Mouse (Mus musculus) skeletal muscle tissue, adult 2 months (tissue): ENCODE data around the gene Col24a1.
"Not testable (repeated sequence)": the region's sequence is repeated elsewhere in the genome, so short reads cannot be mapped to it uniquely, and the experiment has no call there.

Experiments used
- DNase-seq: peaks from one replicate; pipeline ENCODE4 v3.0.0-alpha.2; 2012; ENCODE audit warnings: low read depth, low spot score

Gene Col24a1

DNA sequence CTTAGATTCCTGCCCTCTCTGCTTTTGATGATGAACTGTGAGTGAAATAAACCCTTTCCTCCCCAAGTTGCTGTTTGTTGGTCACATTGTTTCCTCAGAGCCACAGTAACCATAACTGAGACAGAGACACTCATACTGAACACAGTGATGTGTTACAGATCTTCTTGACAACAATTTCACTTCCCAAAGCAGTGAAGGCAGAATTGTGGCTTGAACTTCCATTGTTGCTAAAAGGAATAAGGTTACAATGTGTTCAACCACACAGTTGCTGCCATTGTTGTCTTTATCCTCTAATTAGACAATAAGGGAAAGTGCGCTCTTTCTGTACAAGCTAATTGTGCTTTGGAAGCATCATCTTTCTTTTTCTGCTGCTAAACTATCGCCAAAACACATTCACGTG, 61.7 kb downstream of the Col24a1 start:
- no peak for DNase-seq

DNA sequence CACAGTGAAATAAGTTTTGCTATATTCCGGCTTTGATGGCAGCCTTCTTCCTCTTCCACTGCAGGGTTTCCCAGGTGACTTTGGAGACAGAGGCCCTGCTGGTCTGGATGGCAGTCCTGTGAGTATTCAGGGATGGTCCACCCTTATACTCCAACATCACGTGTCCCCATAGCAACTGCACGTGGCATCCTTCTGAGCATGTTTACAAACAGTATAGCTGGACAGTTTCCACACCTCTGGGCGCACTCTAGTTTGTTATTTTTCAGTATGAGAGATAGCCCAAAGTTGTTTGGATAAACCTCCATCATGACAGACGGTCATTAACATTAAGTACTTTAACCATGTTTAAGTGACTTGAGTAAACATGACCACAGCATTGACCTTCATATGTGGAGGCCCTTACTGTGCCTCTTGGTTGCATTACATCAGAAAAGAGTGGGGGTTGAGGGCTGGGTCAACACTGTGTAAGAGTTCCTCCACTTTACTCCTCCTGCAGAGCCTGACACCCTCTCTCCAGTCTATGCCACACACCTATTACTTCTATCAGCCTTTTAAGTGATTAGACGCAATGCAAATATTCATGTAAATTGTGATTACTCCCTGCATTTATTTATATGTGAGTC, 64.7 kb downstream of the Col24a1 start:
- DNase-seq: no peak

DNA sequence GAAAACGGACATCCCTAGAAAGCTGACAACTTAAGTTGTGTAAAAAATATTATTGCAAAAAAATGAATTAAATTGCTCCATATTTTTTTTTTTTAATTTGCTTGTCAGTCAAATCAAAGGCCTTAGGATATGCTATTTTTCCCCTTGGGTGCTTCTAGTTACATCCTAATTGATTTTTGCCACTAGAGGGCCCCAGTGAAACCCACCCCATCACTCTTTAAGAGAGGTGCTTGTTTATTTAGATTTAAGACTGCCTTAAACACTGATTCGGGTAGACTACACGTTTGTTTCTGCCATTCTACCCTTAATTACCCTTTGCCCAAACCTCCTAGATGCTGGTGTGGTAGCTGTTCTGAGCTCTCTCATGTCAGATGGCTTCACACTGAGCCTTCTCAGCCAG, 73.0 kb downstream of the Col24a1 start:
- DNase-seq: no peak

DNA sequence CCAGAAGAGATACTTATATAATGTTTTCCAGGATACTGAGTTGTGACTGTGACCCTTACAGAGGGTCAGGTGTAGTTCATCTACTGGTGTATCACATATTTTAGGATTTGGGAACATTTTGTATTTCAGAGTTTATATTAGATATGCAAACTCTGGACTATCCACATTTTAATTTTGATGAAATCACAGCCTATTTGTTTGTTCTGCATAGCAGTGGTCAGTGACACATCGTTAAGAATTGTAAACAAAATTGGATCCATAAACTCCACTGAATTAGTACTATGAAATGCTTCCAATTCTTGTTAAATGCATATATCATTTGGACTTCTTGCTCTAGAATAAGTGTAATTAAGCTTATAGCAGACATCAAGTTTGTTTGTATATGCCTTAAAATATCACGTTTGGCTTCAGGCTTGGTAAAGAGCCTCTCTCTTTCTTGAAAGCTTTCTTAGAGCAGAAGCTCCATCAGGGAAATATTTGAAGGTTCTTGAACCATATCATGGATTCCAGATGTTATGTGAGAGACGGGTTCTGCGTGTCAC, 75.0 kb downstream of the Col24a1 start:
- DNase-seq: no peak

DNA sequence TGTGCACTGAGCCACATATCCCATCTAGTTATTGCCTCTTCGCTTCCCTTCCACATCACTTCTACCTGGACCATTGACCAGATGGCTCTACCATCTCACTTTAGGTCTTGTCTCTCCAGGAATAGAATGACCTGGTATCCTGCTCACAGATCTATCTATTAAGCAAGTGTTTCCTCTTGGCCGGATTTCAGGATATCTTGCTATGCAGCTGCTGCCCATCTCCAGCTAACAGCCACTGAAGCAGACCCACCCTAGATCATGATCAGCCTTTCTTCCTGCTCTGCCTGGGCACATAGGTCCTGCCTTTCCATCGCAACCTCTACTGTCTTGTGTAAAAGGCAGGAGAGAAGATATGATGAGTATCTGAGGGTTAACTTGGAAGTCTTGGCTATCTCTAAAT, 84.0 kb downstream of the Col24a1 start:
- no peak for DNase-seq

DNA sequence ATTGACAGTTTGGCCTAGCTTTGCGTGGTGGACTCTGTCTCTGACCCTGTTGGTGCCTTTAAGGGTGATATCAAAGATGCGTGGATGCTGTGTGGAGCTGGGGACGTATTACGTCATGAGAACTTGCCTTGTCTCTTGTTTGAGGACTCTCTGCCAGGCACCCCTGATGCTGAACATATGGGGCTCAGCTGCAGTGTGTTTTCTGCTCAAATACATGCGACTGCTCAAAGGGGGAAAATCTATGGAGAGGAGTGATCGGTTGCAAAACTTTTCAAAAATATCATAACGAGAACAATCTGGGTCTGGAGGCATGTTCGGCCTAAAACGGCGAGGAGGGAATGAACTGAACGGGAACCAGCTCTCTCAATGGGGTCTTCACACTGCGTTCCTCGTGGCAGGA, 90.8 kb downstream of the Col24a1 start:
- no peak for DNase-seq

DNA sequence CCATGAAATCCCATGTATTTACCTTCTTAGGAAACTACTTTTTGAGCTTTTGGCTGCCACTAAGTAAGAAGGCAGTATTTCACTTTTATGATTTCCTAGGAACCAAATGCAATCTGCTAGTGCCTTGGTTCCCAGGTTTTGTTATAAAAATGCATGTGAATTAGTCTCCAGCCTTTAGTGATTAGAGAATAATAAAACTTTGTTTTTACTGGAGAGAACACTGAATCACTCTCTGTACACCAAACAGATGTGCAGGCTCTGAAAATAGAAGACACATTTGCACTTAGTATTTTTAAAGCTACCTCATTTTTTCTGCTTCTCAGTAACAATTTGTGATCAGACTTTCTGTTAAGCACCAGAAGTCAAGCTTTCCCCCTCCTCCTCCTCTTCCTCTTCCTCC, 94.2 kb downstream of the Col24a1 start:
- DNase-seq: no peak

DNA sequence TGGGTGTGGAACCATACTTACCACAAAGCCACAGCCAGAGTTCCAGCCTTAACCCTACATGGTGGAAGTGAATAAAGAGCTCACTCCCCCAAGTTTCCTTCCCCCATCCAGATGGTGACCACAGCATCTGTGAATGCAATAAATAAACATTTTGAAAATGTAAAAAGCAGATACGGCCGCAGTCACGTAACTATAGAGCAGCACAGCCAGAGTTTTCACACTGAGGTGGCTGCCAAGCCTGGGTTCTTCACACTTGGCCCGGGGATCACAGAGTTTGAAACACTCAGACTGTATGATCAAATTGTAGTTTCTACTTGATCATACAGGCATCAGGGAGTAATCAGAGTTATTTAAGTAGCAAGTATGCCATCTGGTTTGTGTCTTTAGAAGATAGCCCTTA, 98.4 kb downstream of the Col24a1 start:
- DNase-seq: no peak

DNA sequence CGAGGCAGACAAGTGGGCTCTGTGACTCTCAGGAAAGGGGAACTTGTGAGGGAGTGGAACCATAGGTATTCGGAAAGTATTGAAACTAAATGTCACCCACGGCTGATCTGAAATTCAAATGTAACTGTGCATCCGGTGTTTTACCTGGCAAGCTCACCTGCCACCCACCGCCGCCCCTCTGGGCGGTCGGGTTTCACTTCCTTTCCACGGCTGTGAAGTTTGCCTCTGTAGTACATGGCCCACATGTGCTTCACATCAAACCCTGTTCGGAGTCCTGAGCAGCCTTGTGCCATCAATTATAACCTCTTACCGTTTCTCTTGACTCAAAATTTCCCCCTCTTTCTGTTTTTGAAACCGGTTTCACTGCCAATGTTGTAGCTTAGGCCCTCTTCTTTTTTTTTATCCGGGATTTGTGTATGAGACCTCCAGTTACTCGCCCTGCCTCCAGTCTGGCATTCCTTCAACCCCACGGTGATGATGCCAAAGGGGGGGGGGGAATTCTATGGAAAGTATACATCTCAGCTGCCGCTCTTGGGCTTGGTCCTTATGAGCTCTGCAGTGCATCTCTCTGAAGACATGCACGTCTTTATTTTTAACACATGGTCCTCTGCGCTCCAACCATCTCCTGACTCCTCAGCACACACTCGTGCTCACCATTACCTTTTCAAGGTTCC, 99.9 kb downstream of the Col24a1 start:
- DNase-seq: no peak

DNA sequence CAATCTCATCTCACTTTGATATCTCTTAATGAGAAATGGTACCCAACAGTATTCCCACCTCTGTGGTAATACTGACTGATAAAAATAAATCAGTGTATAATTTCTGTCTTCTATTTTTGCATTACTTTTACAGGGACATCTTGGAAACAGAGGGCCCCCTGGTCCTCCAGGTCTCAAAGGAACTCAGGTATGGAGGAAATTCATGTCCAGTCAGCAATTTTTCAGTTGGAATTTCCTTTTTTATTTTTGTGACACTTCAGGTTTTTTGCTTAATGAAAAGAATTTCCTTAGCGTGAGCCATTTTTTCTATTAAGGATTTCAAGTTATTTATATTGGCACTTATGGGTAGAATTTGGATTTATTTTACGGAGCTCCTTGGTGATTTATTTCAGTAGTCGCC, 106.9 kb downstream of the Col24a1 start:
- DNase-seq: no peak

DNA sequence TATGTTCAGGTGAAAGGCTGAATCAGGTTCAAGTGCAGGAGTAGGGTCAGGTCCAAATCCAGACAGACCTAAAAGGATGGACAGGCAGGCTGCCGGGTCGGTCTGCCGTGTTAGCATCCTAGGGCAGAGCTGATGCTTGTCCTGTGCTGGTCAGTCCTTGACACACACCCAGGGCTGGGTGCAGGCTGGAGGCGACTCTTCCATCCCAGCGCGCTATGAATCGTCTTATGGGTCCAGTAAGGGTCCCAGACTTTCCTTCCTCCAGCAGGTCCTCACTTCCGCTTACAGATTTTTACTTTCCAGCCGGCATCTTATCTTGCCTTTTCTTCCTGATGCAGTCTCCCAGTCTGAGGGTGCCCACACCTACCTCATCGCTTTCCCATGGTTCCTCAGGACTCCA, 110.0 kb downstream of the Col24a1 start:
- no peak for DNase-seq

DNA sequence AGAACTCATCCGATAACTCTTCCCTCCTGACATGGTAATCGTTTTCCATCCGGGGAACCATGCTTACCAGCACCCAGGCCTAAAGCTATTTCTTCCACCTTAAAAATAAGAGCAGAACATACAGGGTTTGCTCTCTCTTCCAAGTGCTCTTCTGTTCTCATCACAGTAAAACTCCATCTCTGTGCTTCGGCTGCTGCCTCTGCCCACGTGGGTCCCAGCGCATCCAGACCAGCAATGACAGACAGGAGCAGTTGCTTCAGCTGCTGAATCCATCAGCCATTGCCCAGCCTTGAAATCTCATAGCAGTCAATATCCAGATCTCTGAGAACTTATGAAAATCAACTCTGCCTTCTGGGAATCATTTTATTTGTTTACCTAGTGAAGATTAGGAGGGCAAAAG, 110.7 kb downstream of the Col24a1 start:
- no peak for DNase-seq

DNA sequence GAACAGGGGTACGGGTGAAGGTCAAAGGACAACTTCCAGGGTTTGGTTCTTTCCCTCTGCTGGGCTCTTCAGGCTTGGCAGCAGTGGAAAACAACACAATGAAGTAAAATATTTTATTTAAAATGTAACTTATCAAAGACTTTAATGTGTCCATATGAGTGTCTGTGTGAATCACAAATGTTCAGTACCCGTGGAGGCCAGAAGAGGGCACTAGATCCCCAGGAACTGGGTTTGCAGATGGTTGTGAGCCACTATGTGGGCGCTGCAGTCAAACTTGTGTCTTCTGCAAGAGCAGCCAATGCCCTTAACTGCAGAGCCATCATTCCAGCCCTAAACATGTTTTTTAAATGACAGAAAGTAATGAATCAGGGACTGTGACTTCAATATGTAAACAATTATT, 115.8 kb downstream of the Col24a1 start:
- DNase-seq: no peak

DNA sequence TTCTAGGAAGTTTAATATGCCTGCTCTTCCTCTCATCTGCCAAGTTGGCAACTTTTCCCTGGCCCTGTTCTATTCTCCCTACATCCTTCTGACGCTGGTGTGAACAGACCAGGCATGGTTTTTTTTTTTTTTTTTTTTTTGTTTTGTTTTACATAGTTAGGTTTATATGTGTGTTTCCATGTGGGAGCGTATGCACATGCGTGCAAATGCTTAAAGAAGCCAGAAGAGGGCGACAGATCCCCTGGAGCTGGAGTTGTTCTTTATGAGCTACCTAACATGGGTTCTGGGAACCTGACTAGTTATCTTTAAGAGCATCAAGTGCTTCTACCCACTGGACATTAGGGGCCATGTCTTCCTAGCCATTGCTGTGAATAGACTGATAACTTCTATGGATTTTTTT, 119.9 kb downstream of the Col24a1 start:
- no peak for DNase-seq

DNA sequence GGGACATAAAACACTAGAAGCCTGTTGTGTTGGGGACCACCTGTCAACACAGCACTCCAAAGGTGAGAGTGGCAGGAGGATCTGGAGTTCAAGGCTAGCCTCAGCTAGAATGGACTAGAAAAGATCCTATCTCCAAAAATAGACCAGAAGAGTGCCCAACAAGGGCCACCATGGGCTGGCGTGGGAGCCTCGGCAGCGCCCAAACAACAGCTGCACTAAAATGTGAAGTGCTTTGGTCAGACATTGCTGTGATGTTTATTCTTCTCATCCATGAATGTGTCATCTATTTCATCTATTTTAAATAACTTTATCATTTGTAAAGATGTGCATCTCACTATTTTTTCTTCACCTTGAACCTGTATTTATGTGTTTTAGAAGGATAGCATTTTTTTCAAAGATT, 122.1 kb downstream of the Col24a1 start:
- DNase-seq: no peak

DNA sequence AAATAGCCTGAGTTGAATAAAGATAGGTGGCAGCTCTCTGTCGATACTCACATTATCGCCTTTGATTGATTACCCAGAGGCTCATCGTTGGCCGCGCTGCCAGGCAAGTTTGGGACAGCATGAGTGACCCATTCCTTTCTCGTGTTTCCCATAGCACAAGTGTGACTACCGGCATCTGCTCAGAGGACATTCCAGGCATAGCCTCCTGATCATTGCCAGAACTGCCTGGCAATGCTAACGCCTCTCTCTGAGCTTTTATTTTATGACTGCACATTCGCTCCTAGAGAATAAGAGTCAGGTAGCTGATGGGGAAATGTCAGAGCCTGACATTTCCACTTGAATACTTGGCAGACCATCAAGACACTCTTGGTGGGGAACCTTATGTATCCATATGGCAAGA, 125.5 kb downstream of the Col24a1 start:
- peak; percentile 23 for DNase-seq

DNA sequence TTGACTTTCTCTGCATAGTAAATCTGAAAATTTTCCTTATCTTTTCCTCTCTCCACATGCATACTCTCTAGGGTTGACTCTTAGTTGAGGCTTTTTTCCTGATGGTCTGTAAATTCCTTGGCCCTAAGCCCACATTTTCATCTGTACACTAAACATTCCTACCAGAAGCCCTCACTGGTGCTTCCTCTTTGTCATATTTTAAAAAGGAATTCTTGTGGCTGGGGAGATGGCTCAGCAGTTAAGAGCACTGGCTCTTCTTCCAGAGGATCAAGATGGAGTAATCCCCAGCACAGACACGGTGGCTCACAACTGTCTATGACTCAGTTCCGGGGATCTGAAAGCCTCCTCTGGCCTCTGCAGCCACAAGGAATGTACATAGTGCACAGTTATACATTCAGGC, 128.1 kb downstream of the Col24a1 start:
- no peak for DNase-seq

DNA sequence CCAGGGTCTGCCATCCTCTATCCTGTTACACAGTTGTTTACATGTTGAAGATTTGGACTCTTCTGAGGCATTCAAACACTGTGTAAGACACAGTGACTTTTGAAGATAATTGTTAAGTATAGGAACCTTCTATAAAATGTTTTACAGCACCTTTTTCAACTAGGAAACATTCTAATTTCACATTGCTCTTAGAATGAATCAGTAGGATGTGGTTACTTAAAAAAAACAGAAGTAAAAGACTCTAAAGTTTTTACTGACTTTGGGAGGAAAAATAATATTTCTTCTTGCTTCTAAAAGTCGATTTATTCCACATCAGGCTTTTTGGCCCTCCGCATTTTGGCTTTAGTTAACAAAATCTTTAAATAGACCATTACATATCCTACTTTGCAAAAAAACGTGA, 129.8 kb downstream of the Col24a1 start:
- no peak for DNase-seq

DNA sequence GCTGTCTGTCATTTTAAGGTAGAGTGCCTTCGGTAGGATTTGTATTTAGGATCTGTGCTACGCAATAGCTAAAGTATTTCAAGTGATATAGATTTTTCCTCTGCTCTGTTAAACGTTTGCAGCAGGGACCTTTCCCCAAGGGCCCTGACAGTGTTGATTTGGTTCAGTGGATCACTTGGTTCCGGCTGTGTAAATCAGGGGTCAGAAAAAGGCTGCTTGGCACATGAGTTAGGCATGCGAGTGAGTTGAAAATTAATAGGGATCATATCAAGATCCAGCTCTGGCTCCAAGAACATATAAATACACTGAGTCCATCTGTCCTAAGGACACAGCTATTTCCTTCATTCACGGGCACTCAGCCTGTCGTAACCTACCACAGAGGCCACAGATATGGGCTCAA, 146.1 kb downstream of the Col24a1 start:
- no peak for DNase-seq

DNA sequence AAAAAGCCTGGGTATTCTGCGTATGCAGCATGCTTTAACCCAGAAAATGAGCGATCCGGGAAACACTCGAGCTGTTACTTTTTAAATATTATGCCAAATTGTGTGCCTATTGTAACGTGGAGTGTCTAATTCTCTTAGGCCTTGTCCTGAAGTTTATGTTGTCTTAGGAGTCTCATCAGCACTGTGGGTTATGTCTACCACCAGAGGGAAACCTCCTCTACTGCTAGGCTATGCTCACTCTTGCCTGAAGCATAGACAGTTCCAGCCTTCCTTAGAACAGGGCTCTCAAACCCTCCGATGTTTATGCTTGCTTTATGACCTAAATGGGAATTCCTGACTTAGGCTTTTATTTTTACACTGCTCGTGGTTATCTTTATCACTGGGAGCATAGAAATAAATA, 146.8 kb downstream of the Col24a1 start:
- DNase-seq: no peak

DNA sequence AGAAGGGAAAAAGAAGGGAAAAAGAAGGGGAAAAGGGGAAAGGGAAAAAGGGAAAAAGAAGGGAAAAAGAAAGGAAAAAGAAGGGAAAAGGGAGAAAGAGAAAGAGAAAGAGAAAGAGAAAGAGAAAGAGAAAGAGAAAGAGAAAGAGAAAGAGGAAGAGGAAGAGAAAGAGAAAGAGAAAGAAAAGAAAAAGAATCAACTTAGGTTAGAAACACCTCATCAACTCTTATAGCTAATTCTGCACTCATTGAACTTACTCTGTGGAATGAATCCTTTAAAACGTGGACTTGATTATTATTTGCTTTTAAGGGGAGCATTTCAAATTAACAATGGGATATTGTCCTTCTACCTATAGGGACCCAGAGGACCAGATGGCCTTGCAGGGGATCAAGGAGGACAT, 148.7 kb downstream of the Col24a1 start:
- DNase-seq: no peak

DNA sequence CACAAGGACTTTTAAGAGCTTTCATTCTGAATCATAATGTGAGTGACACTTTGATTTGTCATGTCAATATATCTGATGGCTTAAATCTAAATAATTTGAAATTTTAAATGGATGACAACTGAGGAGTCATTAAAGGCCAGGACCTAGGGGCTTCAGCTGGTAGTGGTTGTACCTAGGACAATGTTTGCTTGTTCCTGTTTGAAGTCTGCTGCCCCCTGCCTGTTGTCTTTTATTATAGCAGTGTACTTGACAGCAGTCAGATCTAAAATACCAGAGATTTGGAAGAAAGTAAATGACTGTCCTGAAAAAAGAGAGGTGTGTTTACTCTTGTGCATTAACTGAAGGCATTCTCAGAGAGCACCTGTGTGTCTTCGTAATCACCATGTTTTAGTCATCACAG, 150.0 kb downstream of the Col24a1 start:
- DNase-seq: peak; percentile 12

DNA sequence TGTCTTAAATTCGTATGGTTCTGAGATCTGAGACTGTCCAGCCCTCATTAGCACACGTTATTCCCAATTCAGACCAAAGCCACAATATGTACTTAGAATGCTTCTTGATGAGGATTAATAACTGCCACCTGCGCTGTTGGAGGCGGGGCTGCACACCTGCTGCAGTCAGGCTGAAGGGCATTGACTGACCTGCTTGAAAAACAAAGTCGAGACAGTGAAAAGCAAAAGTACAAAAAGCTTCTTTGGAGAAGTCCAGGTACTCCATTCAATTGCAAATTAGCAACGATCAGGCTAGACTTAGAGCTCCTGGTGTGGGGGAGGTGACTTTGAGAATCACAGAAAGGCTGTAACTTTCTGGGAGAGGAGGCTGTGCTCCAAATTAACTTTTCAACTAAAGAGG, 150.9 kb downstream of the Col24a1 start:
- DNase-seq: not testable (repeated sequence)

DNA sequence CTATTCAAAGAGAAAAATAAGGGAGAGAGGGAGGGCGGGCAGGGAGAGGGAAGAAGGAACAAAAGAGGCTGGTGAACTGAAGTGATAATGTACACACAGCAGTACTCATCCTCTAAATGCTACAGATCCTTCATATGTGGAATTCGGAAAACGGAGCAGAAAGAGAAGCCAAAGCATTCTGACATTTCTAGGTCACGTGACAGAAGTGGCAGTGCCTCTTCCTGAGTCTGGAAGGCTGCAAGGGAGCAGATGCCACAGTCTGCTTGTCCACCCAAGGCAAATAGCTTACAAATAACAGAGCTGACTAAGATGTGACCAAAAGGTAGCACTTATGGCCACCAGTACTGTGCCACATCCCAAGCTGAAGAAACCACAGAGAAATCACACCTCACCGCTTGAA, 164.8 kb downstream of the Col24a1 start:
- DNase-seq: no peak
